Comparison of ENCODE assay signal across 8 mouse cellular contexts in the genomic region with DNA sequence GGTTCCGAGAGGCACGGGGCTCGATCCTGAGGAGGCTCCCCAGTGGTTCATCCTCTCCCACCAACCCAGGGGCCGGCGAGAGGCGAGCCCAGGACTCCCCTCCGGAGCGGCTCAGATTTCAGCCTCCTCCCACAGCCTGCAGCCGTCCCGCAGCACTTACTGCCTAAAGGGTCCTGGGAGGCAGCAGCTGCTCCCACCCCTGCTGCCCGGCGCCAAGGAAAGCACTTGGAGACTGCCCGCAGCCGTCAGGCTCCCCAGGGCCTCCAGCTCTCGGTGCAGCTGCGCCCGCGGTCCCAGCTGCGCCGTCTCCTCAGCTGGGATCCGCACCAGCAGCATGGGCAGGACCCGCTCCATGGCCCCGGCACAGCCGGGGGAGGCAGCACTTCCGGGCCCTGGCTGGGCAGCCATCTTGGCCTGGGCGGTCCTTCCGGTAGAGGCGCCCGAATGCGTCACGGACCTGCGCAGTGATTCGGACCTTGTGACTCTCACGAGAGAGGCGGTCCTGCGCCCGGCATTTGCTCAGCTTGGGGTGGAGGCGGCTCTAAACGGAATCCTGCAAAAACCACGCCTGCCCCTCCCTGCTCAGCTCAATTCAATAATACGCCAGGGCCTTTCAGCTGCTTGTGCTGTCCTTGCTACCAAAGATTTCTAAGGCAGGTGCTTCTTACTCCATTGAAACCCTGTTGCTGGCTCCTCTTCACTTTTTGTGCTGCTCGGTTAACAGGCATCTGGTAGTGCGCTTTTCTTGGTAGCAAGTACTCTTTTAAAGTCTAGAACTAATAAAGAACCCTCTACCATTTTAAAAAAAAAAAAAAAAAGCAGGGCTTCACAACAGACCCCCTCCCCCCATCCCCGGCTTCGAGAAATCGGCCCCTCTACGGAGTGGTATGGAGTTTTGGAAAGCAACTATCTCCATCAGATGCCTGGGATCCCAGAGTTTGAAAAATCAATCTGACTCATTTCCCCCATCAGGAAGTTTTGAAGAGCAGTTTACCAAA. TPM values are rescaled to one million over a fixed set of nuclear protein-coding genes. Genes with fewer than 3 reads are reported as not detected.
DNase-seq lines count a peak whose midpoint lies in the region; ATAC-seq lines count a peak whose summit lies in the region.

A gene (minus strand): TSS at position 426 of the 998 bp plus-strand sequence.

- DNase-seq in B cell, adult 2 months, result peak; percentile 98
- peak; percentile 99 for DNase-seq in brain, adult 2 months (ENCODE audit: low read depth, low spot score)
- DNase-seq in heart, embryonic 10.5 days (ENCODE audit: low spot score), result peak; percentile 99
- peak; percentile 98 for DNase-seq in liver
- DNase-seq in spleen, postnatal 4 days (ENCODE audit: low spot score in 2 of 2), result peak; percentile 96 to 97

- peaks cover 14% of the 10 kb centered on the region for H3K36me3 ChIP-seq in heart, embryonic 10.5 days
- H3K36me3 ChIP-seq in kidney, embryonic 15.5 days, result peaks cover 11% of the 10 kb centered on the region

- peak within 1 kb of the TSS; percentile 96 for H3K9ac ChIP-seq in kidney, embryonic 15.5 days

- H3K9me3 ChIP-seq in heart, embryonic 10.5 days, result no peaks in the 10 kb centered on the region
- H3K9me3 ChIP-seq in kidney, embryonic 15.5 days (replicated peaks), result no peaks in the 10 kb centered on the region

- H3K4me3 ChIP-seq in heart, embryonic 10.5 days, result peak within 1 kb of the TSS; percentile 91
- H3K4me3 ChIP-seq in kidney, embryonic 15.5 days (replicated peaks), result peak within 1 kb of the TSS; percentile 95

- 0 out of 2 replicates have a peak, but pooled peaks cover 3% of the 10 kb centered on the region for H3K4me1 ChIP-seq in heart, embryonic 10.5 days
- H3K4me1 ChIP-seq in kidney, embryonic 15.5 days, result peaks cover 12% of the 10 kb centered on the region; the same call in 1 of the 2 replicates

- under 1% methylated on average over 47 of the region's 47 CpGs for WGBS in heart, embryonic 10.5 days
- under 1% methylated on average over 47 of the region's 47 CpGs for WGBS in kidney, embryonic 15.5 days

- H3K27ac ChIP-seq in heart, embryonic 10.5 days, result peak within 1 kb of the TSS; percentile 98
- H3K27ac ChIP-seq in kidney, embryonic 15.5 days, result peak within 1 kb of the TSS; percentile 100

- no peaks in the 10 kb centered on the region for H3K27me3 ChIP-seq in heart, embryonic 10.5 days (ENCODE audit: insufficient read depth, poor library complexity, severe bottlenecking)
- H3K27me3 ChIP-seq in kidney, embryonic 15.5 days, result no peaks in the 10 kb centered on the region

- ATAC-seq in erythroblast, adult 5-6 weeks (replicated peaks; ENCODE audit: low FRiP score, poor library complexity, severe bottlenecking), result peak; percentile 99
- peak; percentile 100 for ATAC-seq in kidney, embryonic 15.5 days (replicated peaks; ENCODE audit: low FRiP score)
- ATAC-seq in monocyte, adult 5-6 weeks (replicated peaks; ENCODE audit: insufficient number of reproducible peaks, low FRiP score, low TSS enrichment, poor library complexity, severe bottlenecking), result peak; percentile 100

- peak within 1 kb of the TSS; percentile 68 for H3K4me2 ChIP-seq in kidney, embryonic 15.5 days

RNA-seq across cellular contexts. Expression of the gene that starts here (rescaled TPM):
- total RNA-seq in erythroblast, adult 5-6 weeks (2015; ENCODE audit: low replicate concordance), result 2.5 and 4.4 TPM in 2 replicates
- total RNA-seq in erythroblast, adult 5-6 weeks (2017; ENCODE audit: low replicate concordance), result 4.5 and 5.6 TPM in 2 replicates
- polyA plus RNA-seq in heart, embryonic 10.5 days (2016; fragmentation: Nextera tagmentation; extraction: Ambion mirVana), result 8.2 and 8.8 TPM in 2 replicates
- polyA plus RNA-seq in kidney, embryonic 15.5 days (2015; fragmentation: Nextera tagmentation; extraction: Ambion mirVana), result 9.1 and 9.8 TPM in 2 replicates
- 20.2 to 28.8 TPM (median 21.4 TPM) in 3 replicates for total RNA-seq in monocyte, adult 5-6 weeks (2017)

Comparison
In these comparisons a context has a peak if more than half of its experiments do, and no peak if none do; other contexts are left out.
1. Peak in every context shown above with its lines: DNase-seq, ATAC-seq, H3K4me3 ChIP-seq and H3K27ac ChIP-seq.